Comparison of ENCODE assay signal across 8 mouse cellular contexts in genomic region chr19:6235084-6236052, GRCm38 (mm10). TPM values are rescaled to one million over a fixed set of nuclear protein-coding genes. Genes with fewer than 3 reads are reported as not detected.
DNase-seq lines count a peak whose midpoint lies in the region; ATAC-seq lines count a peak whose summit lies in the region.

Gene Ppp2r5b (minus strand): TSS chr19:6235872.

- peaks cover 26% of the 10 kb centered on the region for H3K4me1 ChIP-seq in hindbrain, embryonic 13.5 days (replicated peaks)

- peak within 1 kb of the TSS; percentile 93 for H3K27ac ChIP-seq in hindbrain, embryonic 13.5 days

- H3K4me3 ChIP-seq in hindbrain, embryonic 13.5 days: peak within 1 kb of the TSS; percentile 71

- H3K4me2 ChIP-seq in hindbrain, embryonic 13.5 days: peak within 1 kb of the TSS; percentile 83

- H3K27me3 ChIP-seq in hindbrain, embryonic 13.5 days: no peaks in the 10 kb centered on the region

- ATAC-seq in hindbrain, embryonic 13.5 days (ENCODE audit: low FRiP score): peak; percentile 96

- peak within 1 kb of the TSS; percentile 91 for H3K9ac ChIP-seq in hindbrain, embryonic 13.5 days

- H3K9me3 ChIP-seq in hindbrain, embryonic 13.5 days: no peaks in the 10 kb centered on the region

- peak; percentile 97 for DNase-seq in NIH3T3 (ENCODE audit: low read depth)
- peak; percentile 98 for DNase-seq in cerebellum, postnatal 10 days
- peak; percentile 93 for DNase-seq in frontal cortex, postnatal 14 days (ENCODE audit: low spot score in 2 of 2)
- DNase-seq in layer of hippocampus, postnatal 25 days (ENCODE audit: extremely low spot score in 1 of 2, low spot score in 1 of 2): peak; percentile 86 to 91
- peak; percentile 97 for DNase-seq in lung, postnatal 25 days (ENCODE audit: low spot score)
- DNase-seq in retina, embryonic 14.5 days (ENCODE audit: low spot score): peak; percentile 89
- peak; percentile 98 for DNase-seq in thymus, postnatal 4 days

- WGBS in hindbrain, embryonic 13.5 days: 1% methylated on average over 48 of the region's 48 CpGs

- peaks cover 40% of the 10 kb centered on the region for H3K36me3 ChIP-seq in hindbrain, embryonic 13.5 days

RNA-seq across cellular contexts. Expression of gene Ppp2r5b, which starts in this region (rescaled TPM):
- 93.8 and 98.3 TPM in 2 replicates for polyA plus RNA-seq in hindbrain, embryonic 13.5 days (2015; fragmentation: Nextera tagmentation; extraction: Ambion mirVana)
- 100 to 1,000 TPM; 137 to 146 TPM for total RNA-seq in layer of hippocampus, postnatal 25 days (2021)

Comparison
In these comparisons a context has a peak if more than half of its experiments do, and no peak if none do; other contexts are left out.
1. Peak in every context shown above with its lines: DNase-seq, ATAC-seq, H3K4me3 ChIP-seq and H3K27ac ChIP-seq.